Mouse (Mus musculus) heart, embryonic 14.5 days (tissue): Measurements from ENCODE around the gene Socs4. TPM values are rescaled to one million over a fixed set of nuclear protein-coding genes. Genes with fewer than 3 reads are reported as not detected.

Experiments
- ATAC-seq: fragments of 200-750 bp; cut with Nextera tagmentation; 2 replicates; pipeline ENCODE4 v1.8.0; 2017; ENCODE audit warnings: low read depth, moderate TSS enrichment; ENCODE audit not compliant: insufficient number of reproducible peaks, insufficient read depth, low FRiP score
- H3K27ac ChIP-seq, 2 experiments: fragments of 200-500 bp in 1 of 2; fragments of 300-500 bp in 1 of 2; sonication (generic) in 1 of 2; replicated peaks in 1 of 2; 2 replicates each; pipeline ENCODE4 v1.5.1; 2012 to 2014; ENCODE audit warnings: low read depth in 2 of 2, low read length in 2 of 2, control low read depth in 1 of 2, mild to moderate bottlenecking in 1 of 2, mixed read lengths in 1 of 2; ENCODE audit not compliant: control insufficient read depth in 1 of 2, insufficient read depth in 1 of 2
- H3K27me3 ChIP-seq: fragments of 300-500 bp; sonication (generic); 2 replicates; pipeline ENCODE4 v1.6.1; 2014; ENCODE audit warnings: mild to moderate bottlenecking, low read length, control low read depth; ENCODE audit not compliant: control insufficient read depth, insufficient read depth
- H3K36me3 ChIP-seq: fragments of 300-500 bp; sonication (generic); 2 replicates; pipeline ENCODE4 v1.6.1; 2014; ENCODE audit warnings: mild to moderate bottlenecking, control low read depth, low read length, mixed read lengths; ENCODE audit not compliant: control insufficient read depth, insufficient read depth
- H3K4me1 ChIP-seq, 2 experiments: fragments of 200-500 bp in 1 of 2; fragments of 300-500 bp in 1 of 2; sonication (generic) in 1 of 2; 2 replicates each; pipeline ENCODE4 v1.6.1; 2012 to 2014; ENCODE audit warnings: low read length in 2 of 2, control low read depth in 1 of 2, mixed read lengths in 1 of 2; ENCODE audit not compliant: control insufficient read depth in 2 of 2, insufficient read depth in 2 of 2
- H3K4me2 ChIP-seq: fragments of 300-500 bp; sonication (generic); 2 replicates; pipeline ENCODE4 v1.6.1; 2014; ENCODE audit warnings: mild to moderate bottlenecking, low read length
- H3K4me3 ChIP-seq, 2 experiments: fragments of 200-500 bp in 1 of 2; fragments of 300-500 bp in 1 of 2; sonication (generic) in 1 of 2; 2 replicates each; pipeline ENCODE4 v1.5.1; 2012 to 2014; ENCODE audit warnings: low read length in 2 of 2, mild to moderate bottlenecking in 2 of 2, control low read depth in 1 of 2, low read depth in 1 of 2, moderate library complexity in 1 of 2; ENCODE audit not compliant: control insufficient read depth in 1 of 2, insufficient read depth in 1 of 2
- H3K9ac ChIP-seq: fragments of 300-500 bp; sonication (generic); 2 replicates; pipeline ENCODE4 v1.6.1; 2014; ENCODE audit warnings: mild to moderate bottlenecking, low read length
- H3K9me3 ChIP-seq: fragments of 300-500 bp; sonication (generic); 2 replicates; pipeline ENCODE4 v1.6.1; 2016; ENCODE audit warnings: low read length, control low read depth; ENCODE audit not compliant: control insufficient read depth
- WGBS: fragments of 180-500 bp; shearing (Covaris S2); extraction: QIAGEN DNeasy Blood & Tissue Kit; methylation state at CpG from one replicate; pipeline ENCODE4 v1.1.7; 2014; 5-methylcytosine and 5-hydroxymethylcytosine counted together
- polyA plus RNA-seq: library from polyadenylated mRNA; unstranded; fragments of >200 nt; fragmentation: Nextera tagmentation; extraction: Ambion mirVana; gene quantifications from 2 replicates; pipeline ENCODE4 v1.2.1, GENCODE M21; 2014

Gene Socs4
- polyA plus RNA-seq, 1 experiment from 2014 or later = 2.9 TPM

- Histone ChIP-seq H3K9me3 (no peaks in the 10 kb centered on the region), H3K4me2 (no peak overlapping the region), H3K4me1 (peaks cover 0 to 10% of the 10 kb centered on the region in 2 experiments; a peak in 2 of 4 replicates), H3K4me3 (no peak overlapping the region), H3K27ac (no peak overlapping the region), H3K36me3 (peaks cover 48% of the 10 kb centered on the region), H3K9ac (no peak overlapping the region), H3K27me3 (no peaks in the 10 kb centered on the region)
- WGBS = 84% methylated on average over 3 of the region's 3 CpGs
- no peak for ATAC-seq
These were observed 3.0 kb upstream of the Socs4 start for GRCm38 (mm10) chr14:47273751-47274150.

- H3K4me3 ChIP-seq = peak overlapping the region; percentile 16 to 69; a peak in 1 of 4 replicates
- H3K9ac ChIP-seq = peak overlapping the region; percentile 91
- WGBS = 24% methylated on average over 3 of the region's 3 CpGs
- peaks cover 0 to 10% of the 10 kb centered on the region in 2 experiments; a peak in 2 of 4 replicates for H3K4me1 ChIP-seq
- H3K9me3 ChIP-seq = no peaks in the 10 kb centered on the region
- H3K27me3 ChIP-seq = no peaks in the 10 kb centered on the region
- no peak overlapping the region for H3K27ac ChIP-seq
- H3K4me2 ChIP-seq = peak overlapping the region; percentile 89
- ATAC-seq = no peak
- H3K36me3 ChIP-seq = peaks cover 32% of the 10 kb centered on the region
These were observed 1.3 kb upstream of the Socs4 start for GRCm38 (mm10) chr14:47275417-47275816.

GRCm38 (mm10) chr14:47276036-47276603 is 611 bp upstream of the Socs4 start:
- H3K27me3 ChIP-seq = no peaks in the 10 kb centered on the region
- peaks cover 29% of the 10 kb centered on the region for H3K36me3 ChIP-seq
- H3K4me1 ChIP-seq = peaks cover 0 to 10% of the 10 kb centered on the region in 2 experiments; a peak in 2 of 4 replicates
- no peaks in the 10 kb centered on the region for H3K9me3 ChIP-seq
- H3K4me2 ChIP-seq = peak overlapping the region; percentile 89
- ATAC-seq = no peak
- peak overlapping the region; percentile 83 to 94 for H3K27ac ChIP-seq
- H3K9ac ChIP-seq = peak overlapping the region; percentile 91
- peak overlapping the region; percentile 69 to 92 for H3K4me3 ChIP-seq
- 2% methylated on average over 22 of the region's 22 CpGs for WGBS

- Histone ChIP-seq H3K4me3 (no peak overlapping the region), H3K4me1 (peaks cover 0 to 10% of the 10 kb centered on the region in 2 experiments; a peak in 2 of 4 replicates), H3K27me3 (no peaks in the 10 kb centered on the region), H3K27ac (no peak overlapping the region), H3K9ac (no peak overlapping the region), H3K4me2 (no peak overlapping the region), H3K36me3 (peaks cover 13% of the 10 kb centered on the region; the same call in 1 of the 2 replicates), H3K9me3 (no peaks in the 10 kb centered on the region)
- WGBS = 78% methylated on average over 2 of the region's 2 CpGs
- no peak for ATAC-seq
These were observed 2.3 kb downstream of the Socs4 start for GRCm38 (mm10) chr14:47279058-47279457.

GRCm38 (mm10) chr14:47281535-47281934 is 4.8 kb downstream of the Socs4 start:
- no peak for ATAC-seq
- WGBS = 91% methylated on average over 4 of the region's 4 CpGs
- H3K4me1 ChIP-seq = peaks cover 0 to 4% of the 10 kb centered on the region in 2 experiments; a peak in 1 of 4 replicates
- no peak overlapping the region for H3K4me3 ChIP-seq
- no peak overlapping the region for H3K9ac ChIP-seq
- peaks cover 8% of the 10 kb centered on the region; the same call in 1 of the 2 replicates for H3K36me3 ChIP-seq
- H3K27ac ChIP-seq = no peak overlapping the region
- no peaks in the 10 kb centered on the region for H3K27me3 ChIP-seq
- H3K4me2 ChIP-seq = no peak overlapping the region
- H3K9me3 ChIP-seq = no peaks in the 10 kb centered on the region

- WGBS = 54% methylated on average over 7 of the region's 7 CpGs
These were observed 6.8 kb downstream of the Socs4 start for GRCm38 (mm10) chr14:47283568-47283967.

GRCm38 (mm10) chr14:47285271-47285670 is 8.5 kb downstream of the Socs4 start:
- peaks cover 15% of the 10 kb centered on the region for H3K36me3 ChIP-seq
- 96% methylated on average over 2 of the region's 2 CpGs for WGBS
- ATAC-seq = no peak

More at GRCm38 (mm10) chr14:47283568-47283967, 6.8 kb downstream of the Socs4 start:
- H3K27ac ChIP-seq = no peak overlapping the region
- H3K9ac ChIP-seq = no peak overlapping the region
- no peak for ATAC-seq
- no peaks in the 10 kb centered on the region for H3K27me3 ChIP-seq
- no peaks in the 10 kb centered on the region for H3K9me3 ChIP-seq
- peaks cover 8% of the 10 kb centered on the region; the same call in 1 of the 2 replicates for H3K36me3 ChIP-seq
- no peak overlapping the region for H3K4me2 ChIP-seq
- no peaks in the 10 kb centered on the region; a peak in 1 of 4 replicates for H3K4me1 ChIP-seq
- no peak overlapping the region for H3K4me3 ChIP-seq

More at GRCm38 (mm10) chr14:47285271-47285670, 8.5 kb downstream of the Socs4 start:
- Histone ChIP-seq H3K4me3 (no peak overlapping the region), H3K27ac (no peak overlapping the region), H3K27me3 (no peaks in the 10 kb centered on the region), H3K4me2 (no peak overlapping the region), H3K9ac (no peak overlapping the region), H3K4me1 (no peaks in the 10 kb centered on the region; a peak in 1 of 4 replicates), H3K9me3 (no peaks in the 10 kb centered on the region)
